Mouse (Mus musculus) layer of hippocampus, adult 9-11 months (tissue): ENCODE measurements around the gene Trir.

Experiments
- DNase-seq: peaks from one replicate; pipeline ENCODE4 v3.0.0; 2022

Gene Trir

DNA sequence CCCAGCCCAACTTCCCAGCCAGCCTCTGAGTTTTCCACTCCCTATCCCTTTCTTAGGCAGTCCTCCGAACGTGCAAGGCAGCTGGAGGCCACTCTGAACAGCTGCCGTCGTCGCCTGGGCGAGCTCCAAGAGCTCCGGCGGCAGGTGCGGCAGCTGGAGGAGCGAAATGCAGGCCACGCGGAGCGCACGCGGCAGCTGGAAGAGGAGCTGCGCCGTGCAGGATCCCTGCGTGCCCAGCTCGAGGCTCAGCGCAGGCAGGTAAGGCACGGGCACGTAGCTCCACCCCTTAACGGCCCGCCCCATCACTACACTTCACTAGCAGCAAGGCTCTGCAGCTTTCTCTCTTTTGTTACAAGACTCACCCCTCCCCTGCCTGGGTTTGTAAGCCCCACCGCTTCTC, 30.9 kb upstream of the Trir start:
- DNase-seq, result no peak

DNA sequence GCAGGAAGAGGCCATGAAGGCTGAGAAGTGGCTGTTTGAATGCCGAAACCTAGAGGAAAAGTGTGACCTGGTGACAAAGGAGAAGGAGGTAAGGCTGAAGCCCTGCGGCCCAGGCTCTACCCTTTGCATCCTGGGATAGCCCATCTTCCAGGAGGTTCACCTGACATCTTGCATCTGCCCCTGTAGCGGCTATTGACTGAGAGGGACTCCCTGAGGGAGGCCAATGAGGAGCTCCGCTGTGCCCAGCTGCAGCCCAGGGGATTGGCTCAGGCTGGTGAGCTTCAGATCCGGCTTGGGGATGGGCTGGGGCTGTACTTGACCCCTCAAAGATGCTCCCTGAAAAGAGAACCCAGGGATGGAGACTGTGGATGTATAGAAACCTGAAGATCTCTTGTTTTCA, 29.6 kb upstream of the Trir start:
- no peak for DNase-seq

DNA sequence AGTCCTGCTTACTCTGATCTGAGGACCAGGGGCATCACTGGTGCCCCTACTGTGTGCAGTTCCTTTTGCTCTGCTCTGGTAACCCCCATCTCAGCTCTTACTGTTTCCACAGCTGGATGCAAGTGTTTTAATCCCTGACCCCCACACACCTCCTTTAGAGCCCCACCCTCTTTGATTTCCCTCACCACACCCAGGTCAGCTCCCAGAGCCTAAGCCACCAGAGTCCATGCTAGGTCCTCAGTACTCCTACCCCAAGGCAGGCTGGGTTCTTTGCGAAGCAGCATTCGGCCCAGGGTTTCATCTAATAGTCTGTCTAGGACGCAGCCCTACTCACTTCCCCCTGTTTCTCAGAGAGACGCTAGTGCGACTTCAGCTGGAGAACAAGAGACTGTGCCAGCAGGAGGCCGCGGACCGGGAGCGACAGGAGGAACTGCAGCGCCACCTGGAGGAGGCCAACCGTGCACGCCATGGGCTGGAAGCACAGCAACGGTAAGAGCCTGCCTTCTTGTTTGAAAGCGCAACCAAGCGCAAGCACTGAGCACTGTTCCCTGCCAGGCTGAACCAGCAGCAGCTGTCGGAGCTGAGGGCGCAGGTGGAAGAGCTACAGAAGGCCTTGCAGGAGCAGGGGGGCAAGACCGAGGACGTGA, 28.9 kb upstream of the Trir start:
- DNase-seq, result peak; percentile 91

DNA sequence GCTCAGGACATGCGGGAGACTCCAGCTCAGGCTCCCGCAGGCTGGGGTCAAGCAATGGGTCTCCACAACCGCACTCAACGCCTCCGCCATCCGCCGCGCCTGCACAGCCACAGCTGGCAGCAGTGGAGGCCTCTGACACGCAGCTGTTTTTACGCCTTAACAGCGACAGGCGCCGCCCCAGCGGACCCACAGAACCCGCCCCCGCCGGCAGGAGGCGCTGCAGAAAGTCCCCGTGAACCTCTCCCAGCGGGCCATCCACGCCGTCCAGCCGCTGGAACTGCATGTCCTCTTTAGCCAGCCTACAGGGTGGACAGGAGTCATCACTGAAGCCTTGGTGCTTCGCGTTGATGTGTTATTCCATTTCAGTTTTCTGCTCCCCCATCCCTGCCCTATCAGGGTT, 18.9 kb upstream of the Trir start:
- DNase-seq, result no peak

DNA sequence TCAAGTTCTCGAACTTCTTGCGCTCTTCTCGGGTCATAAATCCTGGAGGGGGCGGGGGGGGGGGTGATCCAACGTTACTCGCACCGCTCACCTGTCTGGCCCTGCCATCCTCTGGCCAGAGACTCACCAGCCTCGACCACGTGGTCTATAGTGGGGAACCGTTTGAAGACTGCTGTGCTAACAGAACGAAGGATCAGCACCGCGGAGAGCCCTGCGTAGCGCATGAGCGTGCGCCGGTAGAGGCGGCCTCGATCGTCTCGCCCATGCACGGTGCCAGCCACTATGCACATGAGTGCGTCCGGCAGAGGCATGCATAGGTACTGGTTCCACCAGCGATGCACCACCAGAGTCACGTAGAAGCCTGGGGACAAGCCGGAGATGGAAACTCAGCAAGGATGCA, 15.4 kb upstream of the Trir start:
- DNase-seq, result no peak

DNA sequence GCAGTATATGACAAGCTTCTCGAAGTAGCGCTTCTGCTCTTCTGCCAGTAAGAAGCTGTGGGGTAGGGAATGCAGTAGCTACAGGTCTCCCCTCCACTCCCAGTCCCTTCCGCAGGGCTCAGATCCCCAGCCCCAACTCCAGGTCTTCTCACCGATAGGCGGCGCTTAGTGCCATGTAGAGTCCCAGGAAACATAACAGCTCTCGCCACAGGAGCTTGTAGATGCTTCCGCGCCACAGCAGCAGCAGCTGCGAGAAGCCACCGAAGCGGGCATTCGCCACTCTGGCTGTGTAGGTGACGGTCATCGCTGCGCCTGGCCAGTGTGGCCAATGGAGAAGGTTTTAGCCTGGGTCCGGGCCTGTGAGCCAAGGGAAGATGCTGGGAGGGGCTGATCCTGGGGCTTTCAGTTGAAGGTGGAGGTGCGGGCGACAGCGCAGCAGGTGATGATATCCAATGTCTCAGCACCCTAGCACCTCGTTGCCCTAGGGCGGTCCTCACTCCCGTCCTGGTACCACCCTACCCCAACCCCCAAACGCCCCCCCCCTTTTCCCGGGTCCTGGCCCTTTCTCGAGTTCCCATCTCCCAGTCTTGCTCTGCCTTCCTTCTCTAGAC, 13.3 kb upstream of the Trir start:
- peak; percentile 85 for DNase-seq

DNA sequence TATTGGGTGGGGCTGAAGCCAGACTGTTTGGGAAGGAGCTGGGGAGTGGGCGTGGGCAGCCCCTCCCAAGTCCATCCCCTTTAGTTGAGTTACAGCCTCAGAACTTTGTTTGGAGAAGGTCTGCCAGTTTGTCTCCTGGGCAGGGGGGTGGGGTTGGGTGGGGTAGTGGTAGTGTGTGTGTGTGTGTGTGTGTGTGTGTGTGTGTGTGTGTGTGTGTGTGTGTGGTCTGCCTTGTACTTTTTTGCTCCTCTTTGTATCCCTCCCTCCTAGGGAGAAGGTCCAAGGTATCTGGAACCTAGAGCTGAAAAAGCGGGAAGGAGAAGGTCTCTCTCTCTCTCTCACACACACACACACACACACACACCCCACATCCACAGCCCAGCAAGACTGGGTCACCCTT, 12.2 kb upstream of the Trir start, which contains the start of gene Best2:
Gene Best2, minus strand, starts transcription at position 101 of the 400 bp plus-strand sequence.
- DNase-seq, result no peak

DNA sequence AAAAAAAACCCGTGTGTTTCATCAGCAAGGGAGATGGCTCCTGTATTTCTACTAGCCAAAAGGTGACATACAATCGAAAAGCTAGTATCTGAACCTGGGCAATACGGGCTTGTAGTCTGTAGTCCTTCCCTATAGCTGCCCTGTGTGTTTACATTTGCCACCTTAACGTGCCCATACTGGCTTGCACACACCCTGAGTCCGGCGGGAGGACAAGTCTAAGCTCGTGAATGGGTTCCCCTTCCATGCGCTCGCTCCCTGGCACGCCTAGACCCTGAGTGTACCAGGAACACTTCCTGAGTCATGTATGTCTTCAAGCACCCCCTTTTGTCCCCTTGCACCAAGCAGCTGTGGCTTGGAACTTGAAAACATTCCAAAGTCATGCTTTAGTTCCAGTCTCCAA, 9.9 kb upstream of the Trir start:
- DNase-seq, result no peak

DNA sequence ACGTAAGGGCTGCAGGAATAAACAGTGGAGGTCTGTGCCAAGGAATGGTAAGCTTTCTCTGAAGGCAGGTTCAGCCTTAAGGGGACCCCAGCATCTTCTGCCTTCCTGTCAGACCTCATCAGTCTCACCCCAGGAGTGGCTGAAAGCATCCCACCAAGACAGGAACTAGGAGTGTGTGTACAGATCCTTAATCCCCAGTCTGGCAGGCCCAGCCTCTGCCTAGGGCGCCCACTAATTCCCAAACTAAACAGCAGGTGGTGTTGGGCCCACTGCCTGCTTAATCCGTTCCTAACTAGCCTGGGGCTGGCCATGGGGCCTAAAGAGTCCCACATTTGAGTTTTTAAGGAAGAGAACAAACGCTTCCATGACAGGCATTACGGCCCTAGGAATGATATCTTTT, 9.4 kb upstream of the Trir start:
- DNase-seq, result no peak

DNA sequence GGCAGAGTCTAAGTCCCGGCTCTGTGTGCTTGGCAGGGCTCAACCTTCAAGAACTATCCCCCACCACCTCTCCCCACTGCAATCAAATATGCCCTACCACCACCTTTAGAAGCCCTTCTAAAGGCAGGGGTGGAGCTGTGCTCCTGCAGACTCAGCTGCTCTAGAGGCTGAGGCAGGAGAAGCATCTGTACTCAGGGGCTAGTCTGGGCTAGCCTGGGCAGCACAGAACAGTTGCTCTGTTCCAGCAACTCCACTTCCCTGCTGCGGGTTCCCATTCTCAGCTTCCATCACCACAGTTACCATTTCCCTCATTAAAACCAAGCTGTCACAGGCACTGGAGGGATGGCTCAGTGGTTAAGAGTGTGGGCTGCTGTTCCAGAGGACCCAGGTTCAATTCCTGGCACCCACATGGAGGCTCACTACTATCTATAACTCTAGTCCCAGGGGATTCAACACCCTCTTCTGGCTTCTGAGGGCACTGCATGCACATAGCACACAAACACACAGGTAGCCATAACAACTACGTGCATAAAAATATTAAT, 5.0 kb upstream of the Trir start:
- DNase-seq, result no peak

DNA sequence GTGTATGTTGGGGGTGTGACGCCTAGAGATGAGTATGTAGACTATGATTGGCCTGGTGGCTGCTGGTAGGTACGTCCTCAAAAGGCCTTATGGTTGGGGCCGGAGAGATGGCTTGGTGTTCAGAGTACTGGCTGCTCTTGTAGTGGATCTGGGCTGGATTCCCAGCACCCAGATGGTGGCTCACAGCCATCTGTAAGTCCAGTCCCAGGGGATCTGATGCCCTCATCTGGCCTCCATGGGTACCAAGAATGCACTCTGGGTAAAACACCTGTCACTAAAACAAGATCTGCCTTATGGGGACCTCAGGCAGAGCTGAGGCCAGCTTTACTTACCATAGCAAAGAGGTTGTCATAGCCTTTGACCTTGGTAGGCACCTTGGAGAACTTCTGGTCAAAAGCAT, 2.8 kb upstream of the Trir start:
- DNase-seq, result no peak

DNA sequence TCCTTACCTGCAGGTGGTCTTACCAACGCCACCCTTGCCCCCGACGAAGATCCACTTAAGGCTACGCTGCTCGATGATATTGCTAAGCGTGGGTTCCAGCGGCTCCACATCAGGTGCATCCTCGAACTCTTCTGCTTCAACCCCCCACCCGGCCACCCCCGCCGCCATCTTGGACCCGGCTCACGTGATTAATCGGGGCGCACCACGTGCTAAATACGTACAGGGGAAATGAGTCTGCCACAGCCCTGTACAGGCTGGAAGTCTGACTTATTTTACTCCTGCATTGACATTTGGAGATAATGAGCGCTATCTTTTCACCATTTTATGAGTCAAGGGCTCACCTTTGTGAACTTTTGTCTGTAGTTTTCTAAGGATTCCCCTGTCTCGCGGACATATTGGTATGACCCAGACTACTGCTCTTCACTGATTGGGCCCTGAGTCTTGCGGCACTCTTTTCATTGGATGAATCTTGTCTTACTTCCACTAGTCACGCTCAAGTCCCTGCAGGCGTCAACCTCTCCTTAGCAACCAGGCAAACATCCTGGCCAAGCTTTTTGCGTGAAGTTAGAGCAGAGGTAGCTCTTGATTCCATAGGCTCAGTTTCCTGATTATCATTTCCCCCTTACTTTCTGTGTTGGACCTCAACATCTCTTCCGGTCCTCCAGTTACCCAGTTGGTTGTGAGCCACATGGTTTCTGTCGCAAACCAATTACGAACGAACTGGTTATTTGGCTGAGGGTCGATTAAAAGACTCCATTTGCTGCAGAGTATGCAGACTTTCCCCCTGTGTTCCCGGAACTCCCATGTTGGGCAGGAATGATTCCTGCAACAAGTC, 1.3 kb upstream of the Trir start, which contains the start of gene Asna1:
Gene Asna1, minus strand, starts transcription at position 184 of the 835 bp plus-strand sequence.
- DNase-seq, result peak; percentile 94

DNA sequence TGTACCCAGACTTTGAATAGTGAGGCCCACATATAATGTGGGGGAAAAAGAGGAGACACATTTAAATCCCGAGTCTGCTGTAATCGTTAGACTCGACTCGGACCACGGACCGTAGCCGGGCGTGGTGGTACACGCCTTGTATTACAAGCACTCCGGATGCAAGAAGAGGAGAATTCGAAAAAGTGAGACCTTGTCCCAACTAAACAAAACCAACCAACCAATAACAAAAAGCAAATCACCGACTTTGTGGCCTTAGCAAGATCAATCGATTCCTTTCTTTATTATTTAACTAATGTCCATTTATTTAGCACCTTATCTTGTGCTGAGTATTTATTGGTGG, 863 bp downstream of the Trir start:
- no peak for DNase-seq

DNA sequence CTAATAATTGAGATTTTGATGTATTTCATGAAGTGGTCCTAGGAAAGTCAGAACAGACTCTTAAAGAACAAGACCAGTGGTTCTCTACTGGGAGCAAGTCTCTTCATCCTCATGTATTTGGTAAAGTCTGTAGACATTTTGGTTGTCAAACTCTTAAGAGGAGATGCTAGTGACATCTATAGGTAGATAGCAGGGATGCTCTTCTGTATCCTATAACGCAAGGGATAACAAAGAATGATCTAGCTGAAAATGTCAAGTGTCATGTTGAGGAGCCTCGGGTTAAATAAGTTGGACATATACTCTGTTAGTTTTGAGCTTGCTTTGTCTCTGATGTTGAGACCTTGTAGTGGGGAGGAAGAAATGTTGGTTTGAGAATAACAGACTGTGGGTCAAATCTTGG, 1.3 kb downstream of the Trir start:
- DNase-seq, result no peak

DNA sequence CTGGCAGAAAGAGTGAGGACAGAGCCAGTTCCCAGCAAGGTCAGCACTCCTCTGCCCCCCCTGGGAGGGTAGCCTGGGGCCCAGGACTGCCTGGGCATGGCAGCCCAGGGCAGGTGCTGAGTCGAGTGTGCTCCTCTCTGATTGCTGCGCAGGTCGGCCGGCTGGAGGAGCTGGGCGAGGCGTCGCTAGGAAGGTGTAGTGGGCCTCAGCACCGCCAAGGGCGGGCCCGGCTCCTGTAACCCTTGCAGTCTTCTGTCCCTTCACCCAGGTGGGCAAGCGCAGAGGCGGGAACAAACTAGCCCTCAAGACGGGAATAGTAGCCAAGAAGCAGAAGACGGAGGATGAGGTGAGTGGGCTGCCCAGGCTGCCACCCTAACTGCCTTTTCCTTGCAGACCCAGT, 2.6 kb downstream of the Trir start:
- DNase-seq, result no peak

DNA sequence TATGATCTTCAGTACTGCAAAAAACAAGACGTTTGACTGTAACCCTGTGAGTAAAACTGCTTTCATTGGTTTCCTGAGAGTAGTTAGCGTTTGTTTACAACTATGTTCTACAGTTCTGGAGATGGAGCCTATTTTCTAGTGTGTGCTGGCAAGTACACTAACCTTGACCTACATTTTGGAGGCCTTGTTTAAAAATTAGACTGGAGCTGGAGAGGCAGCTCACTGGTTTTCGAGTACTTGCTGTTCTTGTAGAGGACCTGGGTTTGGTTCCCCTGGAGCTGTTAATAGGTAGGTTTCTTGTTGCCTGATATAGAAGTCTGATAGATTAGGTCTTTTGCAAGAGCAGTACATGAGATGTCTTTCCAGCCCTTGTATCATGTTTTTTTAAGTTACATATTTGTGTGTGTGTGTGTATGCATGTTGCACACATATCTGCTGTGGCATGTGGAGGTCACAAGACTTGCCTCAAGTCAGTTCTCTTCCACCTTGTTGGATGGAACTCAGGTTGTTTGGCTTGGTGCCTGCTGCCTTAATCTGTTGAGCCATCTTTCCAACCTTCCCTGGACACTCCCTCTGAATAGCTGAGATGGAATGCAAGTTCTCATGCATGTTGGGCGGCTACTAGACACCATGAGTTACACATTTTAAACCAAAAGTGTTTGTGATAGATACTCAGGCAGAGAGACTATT, 6.1 kb downstream of the Trir start:
- no peak for DNase-seq

DNA sequence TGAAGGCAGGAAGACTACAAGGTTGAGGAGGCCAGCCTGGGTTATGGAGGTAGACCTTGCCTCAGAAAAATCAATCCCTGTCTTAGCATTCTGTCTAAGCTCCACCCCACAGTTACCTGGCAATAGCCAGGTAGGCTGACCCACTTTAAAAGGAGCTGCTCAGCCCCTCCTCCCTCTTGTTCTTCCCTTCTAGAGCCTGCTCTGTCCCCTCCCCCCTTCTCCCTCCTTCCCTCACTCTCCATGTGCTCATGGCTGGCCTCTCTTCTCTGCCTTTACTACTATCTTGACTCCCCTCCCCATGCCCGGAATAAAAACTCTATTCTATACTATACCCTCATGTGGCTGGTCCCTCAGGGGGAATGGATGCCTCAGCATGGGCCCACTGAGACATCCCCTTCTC, 7.2 kb downstream of the Trir start:
- DNase-seq, result no peak

DNA sequence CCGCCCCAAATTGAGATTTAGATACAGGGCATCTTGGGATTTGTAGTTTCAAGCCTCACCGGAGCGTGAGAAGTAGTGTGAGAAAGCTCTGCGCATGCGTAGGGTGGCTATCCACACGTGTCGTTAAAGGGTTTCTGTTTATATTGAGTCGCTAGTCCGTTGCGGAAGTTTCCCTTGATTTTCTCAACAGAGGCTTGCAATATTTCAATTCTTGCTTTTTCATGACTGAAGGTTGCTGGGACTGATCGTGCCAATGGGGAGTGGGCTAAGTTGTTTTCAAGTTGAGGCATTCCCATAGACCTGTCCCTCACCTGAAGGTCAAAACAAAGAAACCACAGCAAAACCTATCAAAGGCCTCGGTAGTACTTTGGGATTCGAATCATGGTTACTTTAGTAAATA, 8.1 kb downstream of the Trir start:
- peak; percentile 73 for DNase-seq

DNA sequence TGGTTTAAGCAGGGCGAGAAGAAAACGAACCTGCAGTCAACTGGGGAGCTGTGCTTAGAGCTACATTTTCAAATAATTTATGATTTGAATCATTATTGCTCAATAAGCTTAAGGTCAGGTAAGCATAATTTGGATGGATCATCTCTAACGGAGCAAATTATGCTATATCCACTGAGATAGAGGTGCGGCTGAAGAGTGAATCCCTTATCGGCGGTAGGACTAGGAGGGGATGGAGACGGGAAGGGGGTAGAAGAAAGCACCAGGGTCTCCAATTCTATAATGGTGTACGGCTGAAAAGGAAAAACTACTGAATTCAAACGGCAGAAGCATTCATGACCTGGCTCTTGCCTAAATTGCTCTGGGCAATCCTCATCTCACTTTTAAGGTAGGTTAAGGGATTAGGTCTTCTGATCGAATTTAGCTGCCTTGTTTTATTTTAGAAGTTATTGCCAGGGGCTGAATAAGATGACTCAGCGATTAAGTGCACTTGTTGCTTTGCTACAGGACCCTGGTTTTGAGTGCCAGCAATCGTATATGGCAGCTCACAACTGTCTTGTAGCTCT, 8.6 kb downstream of the Trir start:
- no peak for DNase-seq

DNA sequence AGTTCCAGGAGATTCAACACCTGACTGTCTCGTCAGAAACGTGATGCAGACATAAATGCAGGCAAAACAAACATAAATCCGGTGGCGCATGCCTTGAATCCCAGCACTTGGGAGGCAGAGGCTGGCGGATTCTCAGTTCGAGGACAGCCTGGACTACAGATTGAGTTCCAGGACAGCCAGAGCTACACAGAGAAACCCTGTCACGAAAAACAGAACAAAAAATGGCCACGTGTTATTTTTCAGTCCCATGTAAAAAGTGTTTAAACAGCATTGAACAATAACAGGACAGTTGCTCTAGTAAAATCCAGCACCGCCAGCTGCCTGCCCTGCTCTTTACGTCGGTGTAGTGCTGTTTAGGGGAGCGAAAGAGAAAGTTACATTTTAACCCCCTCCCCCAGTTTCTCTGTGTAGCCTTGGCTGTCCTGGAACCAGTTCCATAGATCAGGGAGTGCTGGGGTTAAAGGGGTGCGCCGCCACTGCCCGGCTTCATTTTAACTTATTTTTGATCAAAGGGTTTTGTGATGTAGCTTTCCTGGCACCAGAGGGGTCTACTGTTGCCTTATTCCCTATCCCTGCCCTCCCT, 9.2 kb downstream of the Trir start:
- no peak for DNase-seq

DNA sequence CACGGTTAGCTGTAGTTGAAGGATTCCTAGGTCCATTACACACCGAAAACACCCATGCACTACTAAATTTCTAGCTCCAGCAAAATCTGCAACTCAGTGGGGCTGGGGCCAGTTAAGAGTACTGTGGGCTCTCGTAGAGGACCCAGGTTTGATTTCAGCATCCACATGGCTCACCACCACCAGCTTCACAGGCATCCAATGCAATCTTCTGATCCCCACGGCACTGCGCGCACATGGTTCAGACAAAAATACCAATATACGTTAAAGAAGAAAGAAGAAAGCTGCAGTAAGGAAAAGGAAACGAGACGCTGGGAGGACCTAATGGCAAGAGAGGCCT, 9.7 kb downstream of the Trir start:
- DNase-seq, result no peak

DNA sequence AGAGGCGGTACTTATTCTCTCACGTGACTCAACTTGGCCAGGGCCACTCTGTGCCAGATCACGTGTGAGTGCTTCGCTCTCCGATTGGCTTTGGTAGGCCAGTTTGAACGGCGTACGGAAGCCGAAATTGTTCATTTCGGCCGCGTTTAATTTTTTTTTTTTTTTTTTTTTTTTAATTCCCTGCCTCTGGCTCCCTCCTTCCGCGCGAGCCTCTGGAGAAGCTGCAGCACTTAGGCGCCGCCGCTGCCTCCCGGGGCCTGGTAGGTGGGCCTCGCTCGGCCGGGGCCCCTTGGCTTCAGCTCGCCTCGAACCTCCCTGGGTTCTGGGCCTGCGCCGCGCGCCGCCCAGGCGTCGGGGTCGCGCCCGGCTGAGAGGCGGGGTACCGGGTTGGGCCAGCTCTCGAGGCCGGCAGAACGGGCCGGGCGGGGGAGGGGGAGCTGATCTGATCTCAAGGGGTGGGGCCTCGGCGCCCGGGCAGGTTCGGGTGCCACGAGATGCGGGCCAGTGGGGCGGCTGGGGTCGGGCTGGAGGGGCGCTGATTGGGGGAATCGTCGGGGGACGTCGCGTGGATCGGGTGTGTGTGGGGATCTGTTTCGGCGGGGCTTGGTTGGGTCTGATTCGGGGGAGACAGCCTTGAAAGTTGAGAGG, 10.2 kb downstream of the Trir start, which contains the start of gene Tnpo2:
Gene Tnpo2, plus strand, starts transcription at position 198 of the 648 bp plus-strand sequence.
- DNase-seq, result peak; percentile 97
